Mouse (Mus musculus) heart, embryonic 11.5 days (tissue): ENCODE measurements around the gene Ccdc22. TPM values are rescaled to one million over a fixed set of nuclear protein-coding genes. Genes with fewer than 3 reads are reported as not detected.

Source experiments
- ATAC-seq: fragments of 200-750 bp; cut with Nextera tagmentation; replicated peaks from 2 replicates; pipeline ENCODE4 v1.8.0; 2017; ENCODE audit warnings: moderate library complexity; ENCODE audit not compliant: insufficient number of reproducible peaks, low FRiP score, low TSS enrichment
- H3K27ac ChIP-seq: fragments of 300-500 bp; sonication (generic); 2 replicates; pipeline ENCODE4 v1.5.1; 2014; ENCODE audit warnings: mild to moderate bottlenecking, low read depth, low read length
- H3K27me3 ChIP-seq: fragments of 300-500 bp; sonication (generic); 2 replicates; pipeline ENCODE4 v1.6.1; 2014; ENCODE audit warnings: mild to moderate bottlenecking, low read length, mixed read lengths; ENCODE audit not compliant: control insufficient read depth, insufficient read depth
- H3K36me3 ChIP-seq: fragments of 300-500 bp; sonication (generic); 2 replicates; pipeline ENCODE4 v1.6.1; 2014; ENCODE audit warnings: mild to moderate bottlenecking, low read length, moderate library complexity, mixed read lengths; ENCODE audit not compliant: control insufficient read depth, insufficient read depth
- H3K4me1 ChIP-seq: fragments of 300-500 bp; sonication (generic); 2 replicates; pipeline ENCODE4 v1.6.1; 2014; ENCODE audit warnings: low read length; ENCODE audit not compliant: control insufficient read depth, insufficient read depth
- H3K4me2 ChIP-seq: fragments of 300-500 bp; sonication (generic); 2 replicates; pipeline ENCODE4 v1.6.1; 2014; ENCODE audit warnings: mild to moderate bottlenecking, moderate library complexity
- H3K4me3 ChIP-seq: fragments of 300-500 bp; sonication (generic); 2 replicates; pipeline ENCODE4 v1.5.1; 2014; ENCODE audit warnings: low read depth, low read length
- H3K9ac ChIP-seq: fragments of 300-500 bp; sonication (generic); 2 replicates; pipeline ENCODE4 v1.6.1; 2014; ENCODE audit warnings: mild to moderate bottlenecking, low read depth, low read length, moderate library complexity
- H3K9me3 ChIP-seq: fragments of 300-500 bp; sonication (generic); replicated peaks from 2 replicates; pipeline ENCODE4 v1.6.1; 2016; ENCODE audit warnings: low read length; ENCODE audit not compliant: control insufficient read depth
- WGBS: fragments of 180-500 bp; shearing (Covaris S2); extraction: QIAGEN DNeasy Blood & Tissue Kit; methylation state at CpG from one replicate; pipeline ENCODE4 v1.1.7; 2014; ENCODE audit not compliant: insufficient replicate concordance; 5-methylcytosine and 5-hydroxymethylcytosine counted together
- polyA plus RNA-seq: library from polyadenylated mRNA; unstranded; fragments of >200 nt; fragmentation: Nextera tagmentation; extraction: Ambion mirVana; gene quantifications from 2 replicates; pipeline ENCODE4 v1.2.1, GENCODE M21; 2014

Gene Ccdc22
- polyA plus RNA-seq, 1 experiment from 2014 or later: 17.4 TPM

DNA sequence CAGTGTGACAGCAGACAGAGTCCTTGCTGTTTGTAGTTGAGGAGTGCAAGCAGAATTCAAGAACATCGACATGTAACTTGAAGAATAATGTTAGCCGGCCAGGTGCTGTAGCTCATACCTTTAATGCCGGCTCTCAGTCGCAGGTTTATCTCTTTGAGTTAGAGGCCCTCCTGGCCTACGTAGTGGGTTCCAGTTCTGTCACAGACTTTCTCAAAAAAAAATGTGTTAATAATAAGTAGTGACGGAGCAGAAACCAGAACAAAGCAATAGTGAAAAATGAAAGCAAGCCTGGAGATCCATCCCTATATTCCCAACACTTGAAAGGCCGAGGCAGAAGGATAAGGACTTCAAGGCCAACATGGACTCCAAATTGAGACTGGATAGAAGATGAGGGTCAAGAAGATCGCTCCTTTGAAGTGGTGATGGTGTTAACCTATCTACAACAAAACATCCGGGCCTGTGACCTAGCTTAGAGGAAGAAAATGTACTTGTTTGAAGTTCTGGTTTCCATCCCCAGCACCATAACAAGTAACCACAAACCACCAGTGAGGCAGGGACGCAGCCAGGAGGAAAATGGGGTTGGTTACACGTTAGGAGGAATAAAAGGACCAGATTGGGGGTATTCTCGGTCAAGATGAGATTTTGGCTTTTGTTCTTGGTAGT, 12.7 kb upstream of the Ccdc22 start:
- H3K27me3 ChIP-seq: no peaks in the 10 kb centered on the region
- ATAC-seq: no peak
- no peak overlapping the region for H3K27ac ChIP-seq
- WGBS: 73% methylated on average over 12 of the region's 12 CpGs
- no peak overlapping the region for H3K4me3 ChIP-seq
- H3K4me2 ChIP-seq: no peak overlapping the region
- H3K9me3 ChIP-seq: no peaks in the 10 kb centered on the region
- H3K36me3 ChIP-seq: no peaks in the 10 kb centered on the region
- H3K9ac ChIP-seq: no peak overlapping the region
- no peaks in the 10 kb centered on the region for H3K4me1 ChIP-seq

DNA sequence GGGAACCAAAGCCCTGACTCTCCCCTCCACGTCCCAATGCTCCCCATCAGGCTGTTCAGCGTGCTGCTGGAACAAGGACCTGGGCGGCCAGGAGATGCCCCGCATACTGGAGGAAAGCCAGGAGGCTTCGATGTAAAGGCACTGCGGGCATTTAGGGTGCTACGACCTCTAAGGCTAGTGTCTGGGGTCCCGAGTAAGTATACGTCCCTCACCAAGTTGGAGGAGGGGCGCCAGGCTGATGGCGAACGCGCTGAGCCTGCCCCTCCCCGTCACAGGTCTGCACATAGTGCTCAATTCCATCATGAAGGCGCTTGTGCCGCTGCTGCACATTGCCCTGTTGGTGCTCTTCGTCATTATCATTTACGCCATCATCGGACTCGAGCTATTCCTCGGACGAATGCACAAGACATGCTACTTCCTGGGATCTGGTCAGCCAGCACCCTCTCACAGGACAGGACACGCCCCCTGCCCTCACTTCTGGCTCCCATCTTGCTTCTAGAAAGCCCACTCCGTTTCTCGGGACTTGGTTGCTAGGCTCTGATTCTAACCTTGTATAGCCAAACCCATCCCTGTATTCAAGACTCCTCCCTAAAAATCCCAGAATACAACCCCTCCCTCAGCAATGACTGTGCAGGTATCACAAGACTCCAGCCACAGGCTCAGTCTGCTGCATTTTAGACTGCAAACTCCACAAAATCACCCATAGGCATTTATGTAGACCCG, 5.4 kb upstream of the Ccdc22 start:
- H3K4me1 ChIP-seq: no peaks in the 10 kb centered on the region
- no peaks in the 10 kb centered on the region for H3K36me3 ChIP-seq
- no peak for ATAC-seq
- no peak overlapping the region for H3K27ac ChIP-seq
- WGBS: 22% methylated on average over 26 of the region's 26 CpGs
- H3K9me3 ChIP-seq: no peaks in the 10 kb centered on the region
- peaks cover 3% of the 10 kb centered on the region; the same call in 1 of the 2 replicates for H3K27me3 ChIP-seq
- H3K4me3 ChIP-seq: peak overlapping the region; percentile 38
- H3K4me2 ChIP-seq: peak overlapping the region; percentile 70
- no peak overlapping the region for H3K9ac ChIP-seq

DNA sequence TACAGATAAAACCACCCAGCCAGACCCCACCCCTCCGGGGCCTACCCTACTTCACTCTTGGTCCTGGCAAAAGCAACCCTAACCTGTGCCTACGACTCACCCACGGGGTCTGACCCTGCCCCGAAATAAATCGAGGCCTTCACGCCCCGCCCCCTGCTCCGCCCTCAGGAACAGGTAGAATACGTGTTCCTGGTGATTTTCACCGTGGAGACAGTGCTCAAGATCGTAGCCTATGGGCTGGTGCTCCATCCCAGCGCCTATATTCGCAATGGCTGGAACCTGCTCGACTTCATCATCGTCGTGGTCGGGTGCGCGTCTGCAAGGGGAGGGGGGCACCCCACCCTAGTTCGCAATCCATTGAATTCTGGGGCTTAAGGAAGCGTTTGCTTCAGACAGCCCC, 4.7 kb upstream of the Ccdc22 start:
- H3K4me1 ChIP-seq: no peaks in the 10 kb centered on the region
- no peaks in the 10 kb centered on the region for H3K9me3 ChIP-seq
- H3K27me3 ChIP-seq: peaks cover 3% of the 10 kb centered on the region; the same call in 1 of the 2 replicates
- ATAC-seq: no peak
- peak overlapping the region; percentile 38 for H3K4me3 ChIP-seq
- no peak overlapping the region for H3K27ac ChIP-seq
- no peak overlapping the region for H3K9ac ChIP-seq
- H3K36me3 ChIP-seq: no peaks in the 10 kb centered on the region
- WGBS: 26% methylated on average over 21 of the region's 21 CpGs
- peak overlapping the region; percentile 70 for H3K4me2 ChIP-seq

DNA sequence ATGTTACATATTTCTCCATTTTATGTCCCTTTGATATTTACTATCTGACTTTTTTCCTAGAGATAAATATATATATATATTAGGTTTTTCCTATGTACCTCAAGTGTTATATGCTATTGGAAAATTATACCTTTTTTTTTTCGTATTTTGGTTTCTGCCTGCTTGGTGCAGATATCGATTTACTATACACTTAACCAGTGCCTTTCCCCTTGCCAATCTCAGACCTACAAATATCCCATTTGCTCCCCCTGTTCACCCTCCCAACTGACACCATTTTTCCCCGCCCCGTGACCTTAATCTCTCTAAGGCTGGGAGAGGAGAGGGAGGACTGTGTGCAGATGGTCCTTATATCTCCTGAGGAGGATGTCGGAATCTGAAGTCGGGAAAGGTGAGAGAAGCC, 1.5 kb upstream of the Ccdc22 start, which contains the start of gene Cacna1f:
TSS of gene Cacna1f (plus strand) at position 301 of the 400 bp plus-strand sequence.
- Histone ChIP-seq H3K4me1 (no peaks in the 10 kb centered on the region), H3K9ac (no peak within 1 kb of the TSS), H3K4me3 (no peak within 1 kb of the TSS), H3K27me3 (peaks cover 3% of the 10 kb centered on the region; the same call in 1 of the 2 replicates), H3K27ac (no peak within 1 kb of the TSS), H3K9me3 (no peaks in the 10 kb centered on the region), H3K36me3 (no peaks in the 10 kb centered on the region), H3K4me2 (no peak within 1 kb of the TSS)
- 61% methylated on average over 6 of the region's 6 CpGs for WGBS
- ATAC-seq: no peak

DNA sequence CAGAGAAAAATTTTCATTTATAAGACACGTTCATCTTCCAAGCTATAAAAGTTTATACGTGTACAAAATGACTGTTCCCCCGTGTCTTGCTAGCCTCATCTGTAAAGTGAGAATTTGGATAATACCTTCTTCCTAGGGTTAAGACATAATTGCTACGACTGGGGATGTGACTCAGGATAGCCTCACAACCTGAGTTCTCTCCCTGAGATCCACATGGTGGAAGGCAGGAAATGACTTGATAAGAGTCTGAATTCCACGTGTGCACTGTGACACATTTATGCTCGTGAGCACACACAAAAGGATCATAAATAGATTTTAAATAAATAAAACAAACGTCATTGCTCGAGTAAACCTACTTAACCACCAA, 241 bp upstream of the Ccdc22 start:
- Histone ChIP-seq H3K36me3 (no peaks in the 10 kb centered on the region), H3K9ac (no peak overlapping the region), H3K4me2 (peak overlapping the region; percentile 32; the same call in 1 of the 2 replicates), H3K9me3 (no peaks in the 10 kb centered on the region), H3K27ac (no peak overlapping the region), H3K27me3 (peaks cover 3% of the 10 kb centered on the region; the same call in 1 of the 2 replicates), H3K4me3 (no peak overlapping the region), H3K4me1 (no peaks in the 10 kb centered on the region)
- no peak for ATAC-seq
- 36% methylated on average over 8 of the region's 8 CpGs for WGBS

DNA sequence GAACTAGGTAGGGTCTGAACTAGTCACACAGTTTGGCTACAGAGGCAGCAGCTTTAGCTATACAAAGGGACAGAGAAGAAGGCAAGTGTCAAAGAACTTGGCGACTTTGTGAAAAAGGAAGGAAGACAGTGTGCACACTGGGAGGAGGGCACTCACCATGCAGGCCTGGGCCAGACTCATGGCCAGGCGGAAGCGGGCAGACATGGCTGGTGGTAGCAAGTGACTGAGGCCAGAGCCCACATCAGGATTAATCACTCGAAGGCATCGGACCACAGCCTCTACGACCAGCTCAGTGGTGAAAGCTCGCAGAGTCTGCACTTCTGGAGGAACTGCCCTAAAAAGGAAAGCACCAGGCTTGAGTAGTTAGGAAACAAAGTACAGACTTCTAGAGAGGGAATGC, 1.3 kb downstream of the Ccdc22 start:
- WGBS: 78% methylated on average over 7 of the region's 7 CpGs
- H3K4me3 ChIP-seq: no peak overlapping the region
- peak overlapping the region; percentile 61; the same call in 1 of the 2 replicates for H3K4me2 ChIP-seq
- H3K36me3 ChIP-seq: no peaks in the 10 kb centered on the region
- no peaks in the 10 kb centered on the region; the same call in 1 of the 2 replicates for H3K27me3 ChIP-seq
- no peaks in the 10 kb centered on the region for H3K9me3 ChIP-seq
- H3K27ac ChIP-seq: no peak overlapping the region
- no peaks in the 10 kb centered on the region for H3K4me1 ChIP-seq
- H3K9ac ChIP-seq: no peak overlapping the region
- no peak for ATAC-seq

DNA sequence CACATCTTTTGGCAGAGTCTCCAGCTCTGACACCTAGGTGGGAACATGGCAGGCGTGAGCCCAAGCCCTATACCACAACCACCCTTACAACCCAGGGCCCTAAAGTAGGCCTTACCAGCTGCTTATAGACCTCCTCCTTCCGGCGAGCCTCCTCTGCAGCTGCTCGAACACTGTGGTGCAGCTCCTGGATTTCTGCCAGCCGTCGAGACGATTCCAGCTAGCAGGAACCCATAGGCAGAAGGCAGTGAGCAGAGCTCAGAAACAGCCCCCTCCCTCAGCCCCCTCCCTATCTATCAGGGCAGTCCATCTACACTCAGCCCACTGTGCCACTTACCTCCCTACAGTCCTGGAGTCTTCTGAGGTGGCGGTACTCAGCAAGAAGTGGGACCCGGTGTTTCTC, 9.9 kb downstream of the Ccdc22 start:
- H3K36me3 ChIP-seq: peaks cover 5% of the 10 kb centered on the region; the same call in 1 of the 2 replicates

DNA sequence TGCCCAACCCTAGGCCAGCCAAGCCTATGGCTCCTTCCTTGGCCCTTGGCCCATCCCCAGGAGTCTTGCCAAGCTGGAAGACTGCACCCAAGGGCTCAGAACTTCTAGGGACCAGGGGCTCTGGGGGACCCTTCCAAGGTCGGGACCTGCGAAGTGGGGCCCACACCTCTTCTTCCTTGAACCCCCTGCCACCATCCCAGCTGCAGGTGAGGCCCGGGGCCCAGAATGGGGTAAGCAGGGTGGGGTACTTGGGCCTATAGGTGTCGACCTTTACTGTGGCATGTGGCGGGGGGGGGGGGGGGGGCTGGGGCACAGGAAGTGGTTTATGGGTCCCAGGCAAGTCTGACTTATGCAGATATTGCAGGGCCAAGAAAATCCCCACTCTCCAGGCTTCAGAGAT, 19.0 kb downstream of the Ccdc22 start:
- Histone ChIP-seq H3K4me3 (no peak overlapping the region), H3K9me3 (no peaks in the 10 kb centered on the region), H3K4me1 (no peaks in the 10 kb centered on the region), H3K4me2 (no peak overlapping the region), H3K9ac (no peak overlapping the region), H3K27me3 (no peaks in the 10 kb centered on the region), H3K36me3 (no peaks in the 10 kb centered on the region), H3K27ac (no peak overlapping the region)
- no peak for ATAC-seq
- WGBS: 83% methylated on average over 5 of the region's 5 CpGs

More for the DNA sequence above, 9.9 kb downstream of the Ccdc22 start:
- no peak for ATAC-seq
- Histone ChIP-seq H3K9me3 (no peaks in the 10 kb centered on the region), H3K9ac (no peak overlapping the region), H3K27me3 (no peaks in the 10 kb centered on the region), H3K4me1 (no peaks in the 10 kb centered on the region), H3K27ac (no peak overlapping the region), H3K4me3 (no peak overlapping the region), H3K4me2 (no peak overlapping the region)
- 84% methylated on average over 9 of the region's 9 CpGs for WGBS
